Mouse (Mus musculus) liver, adult 2 months (tissue): ENCODE measurements around the gene Aff3.

Experiments used
- CTCF ChIP-seq: fragments of 200-500 bp; IDR thresholded peaks from 2 replicates; pipeline ENCODE4 v1.5.1; 2011; ENCODE audit warnings: low read depth, low read length, control low read depth
- POLR2A ChIP-seq: fragments of 200-500 bp; IDR thresholded peaks from 2 replicates; pipeline ENCODE4 v1.6.1; 2011; ENCODE audit warnings: low read length, control low read depth; ENCODE audit not compliant: insufficient read depth; ENCODE audit errors: extremely low read depth

GRCm38 (mm10) chr1:38662616-38663193 is 2.0 kb downstream of the Aff3 start:
- TF ChIP-seq CTCF (no peak), POLR2A (no peak)
